Mouse (Mus musculus): Measurements from ENCODE around the gene Spint3.

- TF ChIP-seq CTCF (IDR thresholded peaks at IDR 0.05; ENCODE audit: borderline replicate concordance, insufficient read depth, low read depth, low read length) = no peak
- no peak for TF ChIP-seq POLR2A (IDR thresholded peaks at IDR 0.05; ENCODE audit: borderline replicate concordance, insufficient read depth, low read length)
Observed at GRCm38 (mm10) chr2:164540652-164541427, 32.4 kb downstream of the Spint3 start.
